Mouse (Mus musculus): ENCODE data around the gene Mapkapk2. TPM values are rescaled to one million over a fixed set of nuclear protein-coding genes. Genes with fewer than 3 reads are reported as not detected.

The Mapkapk2 gene
- total and polyA plus RNA-seq, 3 experiments: 53.2 to 85.4 TPM; not detected in 1

- H3K4me3 ChIP-seq (ENCODE audit: control insufficient read depth in 1 of 2, insufficient read depth in 1 of 2, low read depth in 2 of 2, low read length in 2 of 2): no peak within 1 kb of the TSS
Observed at GRCm38 (mm10) chr1:131019492-131020098, 78.0 kb downstream of the Mapkapk2 start, which contains the start of gene Il10. Gene Il10 (plus strand): TSS chr1:131019845.

DNA sequence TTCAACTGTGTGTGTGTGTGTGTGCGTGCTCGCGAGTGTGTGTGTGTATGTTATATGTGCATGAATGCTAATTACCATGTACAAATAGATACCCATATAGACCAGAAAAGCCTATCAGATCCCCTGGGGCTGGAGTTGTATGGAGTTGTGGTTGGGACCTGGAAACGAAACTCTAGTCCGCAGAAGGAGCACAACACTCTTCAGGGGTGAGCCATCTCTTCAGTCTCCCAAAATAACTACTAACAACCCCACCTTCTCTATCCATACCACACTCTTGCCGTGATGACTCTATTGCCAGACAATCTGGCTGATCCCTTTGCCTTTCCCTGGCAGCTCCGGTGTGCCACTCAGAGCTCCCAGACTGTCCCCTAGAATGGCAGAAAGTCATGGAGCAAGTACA, 81.7 kb downstream of the Mapkapk2 start:
- Histone ChIP-seq H3K9ac (ENCODE audit: control insufficient read depth, low read depth, low read length, poor library complexity, severe bottlenecking) (no peak overlapping the region), H3K36me3 (ENCODE audit: control insufficient read depth in 1 of 2, insufficient read depth in 2 of 2, low read length in 2 of 2) (no peaks in the 10 kb centered on the region), H3K4me1 (ENCODE audit: control insufficient read depth in 1 of 2, insufficient read depth in 2 of 2, low read length in 2 of 2) (no peaks in the 10 kb centered on the region), H3K9me3 (replicated peaks; ENCODE audit: insufficient read depth, low read length) (no peaks in the 10 kb centered on the region), H3K4me3 (ENCODE audit: control insufficient read depth in 1 of 2, insufficient read depth in 1 of 2, low read depth in 2 of 2, low read length in 2 of 2) (no peak overlapping the region), H3K27me3 (ENCODE audit: control insufficient read depth in 1 of 2, insufficient read depth in 2 of 2, low read length in 2 of 2) (peaks cover 6 to 7% of the 10 kb centered on the region in 2 experiments), H3K27ac (ENCODE audit: control insufficient read depth, low read depth, low read length) (no peak overlapping the region), H3K79me2 (ENCODE audit: control insufficient read depth, insufficient read depth, low read length, poor library complexity) (no peaks in the 10 kb centered on the region)
- DNase-seq (ENCODE audit: low read depth, low spot score): no peak
- no peak for TF ChIP-seq MYC (IDR thresholded peaks at IDR 0.05; ENCODE audit: low read depth, low read length)
- no peak for TF ChIP-seq TAL1 (IDR thresholded peaks at IDR 0.05; ENCODE audit: low read length)
- no peak for TF ChIP-seq UBTF (IDR thresholded peaks at IDR 0.05; ENCODE audit: borderline replicate concordance, insufficient read depth, low read depth, low read length)
- TF ChIP-seq TCF12 (IDR thresholded peaks at IDR 0.05; ENCODE audit: low read depth, low read length): no peak
- TF ChIP-seq CHD1 (IDR thresholded peaks at IDR 0.05; ENCODE audit: low read depth, low read length): no peak
- no peak for TF ChIP-seq POLR2AphosphoS2 (IDR thresholded peaks at IDR 0.05; ENCODE audit: low read length)
- TF ChIP-seq POLR2AphosphoS5 (IDR thresholded peaks at IDR 0.05; ENCODE audit: borderline replicate concordance, low read depth, low read length): no peak
- no peak for TF ChIP-seq SMC3 (IDR thresholded peaks at IDR 0.05; ENCODE audit: low read depth, low read length)
- no peak for TF ChIP-seq ELF1 (IDR thresholded peaks at IDR 0.05; ENCODE audit: low read depth, low read length)
- TF ChIP-seq MEF2A (IDR thresholded peaks at IDR 0.05; ENCODE audit: extremely low read depth, insufficient replicate concordance, low read depth, low read length, poor library complexity, severe bottlenecking): no peak
- TF ChIP-seq BHLHE40 (IDR thresholded peaks at IDR 0.05; ENCODE audit: borderline replicate concordance, low read depth, low read length): no peak
- no peak for TF ChIP-seq MAZ (IDR thresholded peaks at IDR 0.05; ENCODE audit: low read depth, low read length)

More at GRCm38 (mm10) chr1:131019492-131020098, 78.0 kb downstream of the Mapkapk2 start, which contains the start of gene Il10:
- H3K9ac ChIP-seq (ENCODE audit: control insufficient read depth, low read depth, low read length, poor library complexity, severe bottlenecking): no peak within 1 kb of the TSS
- no peak within 1 kb of the TSS for H3K27ac ChIP-seq (ENCODE audit: control insufficient read depth, low read depth, low read length)
- no peaks in the 10 kb centered on the region for H3K36me3 ChIP-seq (ENCODE audit: control insufficient read depth in 1 of 2, insufficient read depth in 2 of 2, low read length in 2 of 2)
- peaks cover 7 to 13% of the 10 kb centered on the region in 2 experiments for H3K27me3 ChIP-seq (ENCODE audit: control insufficient read depth in 1 of 2, insufficient read depth in 2 of 2, low read length in 2 of 2)
- H3K79me2 ChIP-seq (ENCODE audit: control insufficient read depth, insufficient read depth, low read length, poor library complexity): no peaks in the 10 kb centered on the region
- no peaks in the 10 kb centered on the region for H3K9me3 ChIP-seq (replicated peaks; ENCODE audit: insufficient read depth, low read length)
- TF ChIP-seq TBP (IDR thresholded peaks at IDR 0.05; ENCODE audit: low read depth, low read length) (no peak), E2F4 (IDR thresholded peaks at IDR 0.05; ENCODE audit: borderline replicate concordance, low read depth, low read length) (no peak), BHLHE40 (IDR thresholded peaks at IDR 0.05; ENCODE audit: borderline replicate concordance, low read depth, low read length) (no peak), RAD21 (IDR thresholded peaks at IDR 0.05; ENCODE audit: low read depth, low read length) (no peak), SIN3A (IDR thresholded peaks at IDR 0.05; ENCODE audit: low read length) (no peak), SMC3 (IDR thresholded peaks at IDR 0.05; ENCODE audit: low read depth, low read length) (no peak), MAZ (IDR thresholded peaks at IDR 0.05; ENCODE audit: low read depth, low read length) (no peak)
- DNase-seq (ENCODE audit: low read depth, low spot score): no peak
- no peaks in the 10 kb centered on the region for H3K4me1 ChIP-seq (ENCODE audit: control insufficient read depth in 1 of 2, insufficient read depth in 2 of 2, low read length in 2 of 2)
